15 mouse cellular contexts compared by ENCODE assay signal in the genomic region with DNA sequence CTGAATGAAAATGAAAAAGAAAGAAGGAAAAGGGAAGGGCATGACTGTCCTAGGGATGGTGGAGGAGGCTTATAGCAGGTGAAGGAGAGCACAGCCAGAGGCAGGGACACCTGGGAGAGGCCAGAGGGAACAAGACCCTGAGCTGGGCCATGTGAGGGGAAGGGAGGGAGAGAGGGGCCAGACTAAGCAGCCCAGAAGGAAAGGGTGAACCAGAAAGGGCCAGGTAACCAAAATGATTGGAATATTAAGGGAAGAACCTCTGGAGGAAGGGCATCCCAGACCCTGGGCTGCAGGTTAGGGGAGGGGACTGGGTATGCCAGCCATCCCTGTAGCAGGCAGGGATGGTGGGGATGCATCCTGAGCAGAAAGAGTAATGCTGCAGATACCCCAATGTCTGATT.
"Had no signal": no experiment of that assay in that cellular context is flagged by ENCODE, and none has a peak within 500 bp of the region (broad histone marks: within the 10 kb centered on the region; RNA-seq: fewer than 3 reads in every experiment).

No protein-coding gene starts in this region.

- H3K4me2 ChIP-seq: lung, embryonic 15.5 days; midbrain, embryonic 12.5 days; midbrain, embryonic 15.5 days; neural tube, embryonic 12.5 days; stomach, embryonic 15.5 days had no signal

- DNase-seq: lung, adult 2 months; lung, postnatal 14 days; lung, postnatal 36 days; right cerebral cortex, postnatal 14 days; thymus, adult 2 months; thymus, postnatal 36 days had no signal

- H3K27me3 ChIP-seq: lung, embryonic 15.5 days; megakaryocyte, embryonic 14.5 days; midbrain, embryonic 12.5 days; midbrain, embryonic 15.5 days; neural tube, embryonic 12.5 days; stomach, embryonic 15.5 days had no signal

- H3K4me3 ChIP-seq: lung, embryonic 15.5 days; megakaryocyte, embryonic 14.5 days; midbrain, embryonic 12.5 days; midbrain, embryonic 15.5 days; neural tube, embryonic 12.5 days; stomach, embryonic 15.5 days had no signal

- H3K9me3 ChIP-seq: lung, embryonic 15.5 days; megakaryocyte, embryonic 14.5 days; midbrain, embryonic 12.5 days; midbrain, embryonic 15.5 days; neural tube, embryonic 12.5 days; stomach, embryonic 15.5 days had no signal

- H3K4me1 ChIP-seq: midbrain, embryonic 12.5 days; stomach, embryonic 15.5 days had no signal

- H3K27ac ChIP-seq: lung, embryonic 15.5 days; macrophage; midbrain, embryonic 12.5 days; midbrain, embryonic 15.5 days; neural tube, embryonic 12.5 days; stomach, embryonic 15.5 days; stomach, postnatal 0 days had no signal

- H3K9ac ChIP-seq: lung, embryonic 15.5 days; midbrain, embryonic 12.5 days; midbrain, embryonic 15.5 days; neural tube, embryonic 12.5 days; stomach, embryonic 15.5 days had no signal

- ATAC-seq: lung, postnatal 0 days; midbrain, embryonic 15.5 days had no signal
